Mouse (Mus musculus): ENCODE data around the gene Smchd1.
"Not testable (repeated sequence)": the region's sequence is repeated elsewhere in the genome, so short reads cannot be mapped to it uniquely, and the experiment has no call there.

The Smchd1 gene

DNA sequence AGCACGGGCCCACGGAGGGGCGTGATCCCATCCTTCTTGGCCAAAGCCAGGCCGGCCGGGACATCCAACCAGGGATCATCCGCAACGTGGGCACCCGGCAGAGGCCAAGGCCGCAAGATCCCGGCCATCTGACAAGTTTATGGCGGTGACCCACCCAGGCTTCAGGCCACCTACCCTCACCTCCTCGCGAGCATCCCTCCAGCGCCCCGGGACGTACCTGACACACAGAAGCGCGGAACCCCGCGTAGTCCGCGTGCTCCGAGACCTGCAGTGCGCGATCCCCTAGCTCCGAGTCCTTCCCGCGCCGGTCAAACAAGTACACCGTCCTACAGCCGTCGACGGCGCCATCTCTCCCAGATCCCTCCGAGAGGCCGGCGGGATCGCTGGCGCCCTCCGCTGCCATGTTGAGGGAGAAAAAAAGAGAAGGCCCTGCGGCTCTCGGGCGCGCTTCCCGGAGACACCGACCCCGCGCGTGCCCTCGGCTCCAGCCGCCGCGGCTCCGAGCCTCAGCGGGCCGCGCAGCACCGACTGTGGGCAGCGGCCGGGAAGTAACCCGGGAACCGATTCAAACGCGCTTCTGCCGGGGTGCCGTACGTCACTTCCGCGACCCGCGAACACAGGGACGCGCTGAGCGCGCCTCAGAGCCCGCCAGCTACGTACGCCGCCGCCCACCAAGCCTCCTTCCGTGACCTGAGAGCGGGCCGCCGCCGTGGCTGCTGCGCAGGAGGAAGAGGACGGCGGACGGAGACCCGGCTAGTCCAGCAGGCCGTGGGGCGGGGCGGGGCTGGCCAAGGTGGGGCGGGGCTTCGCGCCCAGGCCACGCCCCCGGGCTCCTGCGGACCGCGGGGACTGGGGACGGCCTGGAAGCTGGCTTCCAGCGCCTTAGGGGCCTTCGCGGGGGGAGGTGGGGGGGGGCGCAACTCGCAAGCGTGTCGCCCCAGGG lies at the start of gene Smchd1:
Gene Smchd1, minus strand, starts transcription at position 582 of the 943 bp plus-strand sequence.
- peak; percentile 94 for DNase-seq

DNA sequence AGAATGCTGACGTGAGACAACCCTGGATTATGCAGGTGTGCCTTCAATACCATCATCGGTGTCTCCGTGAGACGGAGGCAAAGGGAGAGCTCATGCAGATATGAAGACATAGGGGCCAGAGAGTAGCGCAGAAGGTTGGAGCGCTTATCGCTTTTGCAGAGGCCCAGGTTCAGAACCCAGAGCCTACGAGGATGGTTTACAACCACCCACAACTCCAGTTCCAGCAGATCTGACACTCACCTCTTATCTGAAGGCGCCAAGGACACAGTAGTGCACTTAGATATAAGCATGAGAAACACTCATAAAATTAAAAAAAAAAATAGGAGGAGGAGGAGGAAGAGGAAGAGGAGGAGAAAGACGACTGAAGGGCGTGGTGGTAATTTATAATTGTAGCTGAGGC lies 35.2 kb upstream of the Smchd1 start:
- DNase-seq, result no peak

DNA sequence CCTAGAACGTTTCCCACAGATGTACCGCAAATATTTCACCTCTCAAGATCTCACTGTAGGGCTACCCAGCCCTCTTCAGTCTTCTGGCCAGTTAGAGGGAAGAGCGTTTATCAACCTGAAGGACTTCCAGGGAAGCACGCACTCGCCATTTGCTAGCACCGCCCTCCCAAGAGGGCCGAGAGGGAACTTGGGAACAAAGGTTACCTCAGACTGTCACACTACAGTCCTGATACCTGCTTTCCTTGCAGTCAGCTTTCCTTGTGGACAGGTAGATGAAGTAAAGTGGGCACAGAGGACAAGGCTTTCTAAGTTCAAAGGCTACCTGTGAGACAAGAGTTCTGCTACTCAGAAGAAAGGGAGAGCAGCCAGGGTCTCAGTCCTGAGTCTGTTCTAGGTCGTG lies 31.7 kb upstream of the Smchd1 start:
- no peak for DNase-seq

DNA sequence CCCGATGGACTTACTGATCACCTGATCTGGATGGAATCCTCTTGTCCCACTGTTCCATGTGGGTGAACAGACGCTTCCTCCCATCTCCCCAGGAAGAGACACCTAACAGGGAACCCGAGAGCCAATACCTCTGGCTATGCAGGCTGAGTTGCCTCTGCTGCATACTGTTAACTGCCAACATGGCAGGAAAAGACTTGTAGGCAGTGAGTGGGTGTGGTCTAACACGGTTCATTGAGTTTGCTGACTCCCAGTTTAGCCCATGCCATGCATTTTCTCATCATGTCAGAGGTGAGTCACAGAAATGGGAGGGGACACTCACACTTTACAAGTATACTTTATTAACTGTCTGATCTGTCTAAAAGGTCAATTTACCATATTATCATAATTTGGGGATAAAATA lies 20.6 kb upstream of the Smchd1 start:
- no peak for DNase-seq

DNA sequence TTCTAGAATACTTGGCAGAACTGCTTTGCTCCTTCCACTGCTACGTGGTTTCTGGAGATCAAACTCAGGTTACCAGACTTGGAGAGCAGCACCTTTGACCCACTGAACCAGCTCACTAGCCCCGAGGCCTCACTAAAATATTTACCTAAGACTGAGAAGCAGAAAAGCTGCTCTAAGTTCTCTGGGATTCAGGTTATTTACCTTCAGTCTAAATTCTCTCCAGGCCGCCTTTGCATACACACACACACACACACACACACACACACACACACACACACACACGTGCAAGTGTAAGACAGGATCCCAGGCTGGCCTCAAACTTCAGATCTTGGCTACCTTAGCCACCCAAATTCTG lies 16.2 kb upstream of the Smchd1 start:
- no peak for DNase-seq

DNA sequence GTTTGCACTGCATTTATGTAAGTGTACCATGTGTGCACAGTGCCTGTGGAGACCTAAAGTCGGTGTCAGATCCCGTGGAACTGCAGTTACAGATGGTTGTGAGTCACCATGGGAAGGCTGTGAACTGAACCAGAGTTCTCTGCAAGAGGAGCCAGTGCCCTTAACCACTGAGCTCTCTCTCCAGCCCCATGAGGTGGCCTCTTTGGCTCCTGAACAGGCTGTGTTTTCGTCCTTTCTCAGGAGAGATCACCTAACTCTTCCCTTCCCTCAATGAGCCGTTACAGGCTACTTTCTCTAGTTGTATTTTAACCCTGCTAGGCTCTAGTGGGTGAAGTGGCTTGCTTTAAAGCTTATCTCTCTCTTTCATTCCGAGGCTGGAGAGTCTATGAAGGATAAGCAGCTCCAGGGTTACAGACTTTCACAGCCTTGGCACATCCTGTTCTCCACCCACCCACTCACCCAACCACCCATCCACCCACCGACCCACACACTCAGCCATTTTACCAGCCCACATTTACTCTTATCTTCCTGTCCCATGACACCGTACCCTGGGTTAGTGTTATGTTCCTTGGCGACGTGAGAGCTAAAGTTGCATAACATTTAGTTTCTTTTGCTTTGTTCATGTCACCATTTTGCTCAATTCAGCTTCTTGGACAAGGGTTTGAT lies 15.7 kb upstream of the Smchd1 start:
- no peak for DNase-seq

DNA sequence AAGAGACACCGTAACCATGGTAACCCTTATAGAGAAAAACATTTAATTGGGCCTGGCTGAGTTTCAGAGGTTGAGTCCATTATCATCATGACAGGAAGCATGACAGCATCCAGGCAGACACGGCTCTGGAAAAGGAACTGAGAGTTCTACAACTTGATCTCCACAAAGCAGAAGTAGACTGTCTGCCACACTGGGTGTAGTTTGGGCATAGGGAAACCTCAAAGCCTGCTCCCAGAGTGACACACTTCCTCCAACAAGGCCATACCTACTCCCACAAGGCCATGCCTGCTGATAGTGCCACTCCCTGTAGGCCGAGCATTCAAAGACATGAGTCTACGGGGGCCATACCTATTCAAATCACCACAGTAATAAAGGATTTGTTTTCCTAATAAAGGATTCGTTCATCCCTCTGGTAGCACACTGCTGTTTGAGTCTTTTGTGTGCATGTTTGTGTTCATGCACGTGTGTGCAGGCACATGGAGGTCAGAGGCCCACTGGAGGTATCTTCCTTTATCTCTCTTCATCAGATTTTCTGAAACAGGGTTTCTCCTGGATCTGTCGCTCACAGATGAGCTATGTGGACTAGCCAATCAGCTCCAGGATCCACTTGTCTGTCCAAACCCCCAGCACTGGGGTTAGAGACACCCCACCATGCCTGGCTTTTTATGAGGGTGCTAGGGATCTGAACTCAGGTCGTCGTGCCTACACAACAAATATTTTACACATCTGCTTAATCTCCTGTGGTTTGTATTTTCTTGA lies 14.7 kb upstream of the Smchd1 start:
- no peak for DNase-seq

DNA sequence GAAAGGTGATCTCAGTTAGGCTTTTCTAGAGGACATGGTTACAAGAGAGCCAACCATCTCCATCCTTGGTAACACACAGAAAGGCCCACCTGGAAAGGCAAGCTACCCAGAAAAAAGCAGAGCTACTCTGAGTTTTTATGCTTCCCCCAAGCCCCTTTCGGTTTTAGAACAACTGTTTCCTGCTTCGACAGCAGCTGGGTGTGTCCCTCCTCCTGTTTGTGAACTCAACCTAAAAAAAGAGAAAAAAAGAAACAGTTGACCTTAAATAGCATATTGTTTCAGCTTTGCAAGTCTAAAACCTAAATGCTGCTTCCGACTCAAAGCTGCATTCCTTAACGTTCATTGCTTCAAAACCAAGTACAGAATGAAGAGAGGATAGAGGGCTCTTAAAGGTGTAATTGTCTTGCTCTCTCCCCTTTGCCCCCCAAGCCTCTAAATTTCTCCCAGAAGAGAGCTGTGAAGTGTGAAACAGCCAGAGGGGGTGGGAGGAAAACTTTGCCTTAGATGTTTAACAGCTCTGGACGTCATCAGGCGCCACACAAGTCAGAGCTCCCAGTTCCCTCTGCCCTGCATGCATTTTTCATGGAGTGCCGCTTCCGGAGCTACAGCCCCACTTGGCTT lies 11.2 kb upstream of the Smchd1 start:
- peak; percentile 46 for DNase-seq

DNA sequence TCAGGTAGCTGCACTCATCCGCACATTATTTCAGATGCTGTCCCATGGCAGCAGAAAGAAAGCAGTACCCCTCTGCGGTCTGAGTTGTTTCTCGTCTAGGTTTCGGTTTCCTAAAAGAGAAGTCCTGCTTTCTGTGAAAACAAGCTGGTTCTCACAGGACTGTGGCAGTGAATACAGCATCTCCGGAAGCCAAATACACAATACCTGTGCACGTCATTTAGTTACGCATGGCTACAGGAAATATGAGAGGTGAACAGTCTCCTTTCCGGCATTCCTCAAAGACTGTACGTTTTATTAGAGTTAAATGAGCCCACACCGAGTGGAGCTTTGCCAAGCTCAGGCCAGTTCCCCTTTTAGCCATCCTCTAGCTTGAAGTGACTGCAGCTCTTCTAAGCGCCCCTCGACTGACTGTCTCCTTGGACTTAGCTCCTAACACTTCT lies 10.7 kb upstream of the Smchd1 start:
- peak; percentile 51 for DNase-seq

DNA sequence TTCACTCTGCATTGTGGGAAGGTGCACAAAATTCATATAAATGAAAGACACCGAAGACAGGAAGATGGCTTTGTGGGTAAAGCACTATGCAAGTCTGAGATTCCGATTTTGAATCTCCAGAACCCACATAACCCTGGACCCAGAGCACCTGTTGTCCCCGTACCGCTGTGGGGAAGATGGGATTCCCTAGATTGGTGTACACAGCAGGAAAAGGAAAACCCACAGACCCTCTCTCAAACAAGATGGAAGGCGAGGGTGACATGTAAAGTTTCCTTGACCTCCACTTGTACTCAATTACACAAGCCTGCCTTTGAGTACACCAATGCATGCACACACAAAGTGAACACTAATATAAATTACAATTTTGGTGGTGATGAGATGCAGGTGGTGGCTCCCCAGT lies 9.6 kb upstream of the Smchd1 start:
- no peak for DNase-seq

DNA sequence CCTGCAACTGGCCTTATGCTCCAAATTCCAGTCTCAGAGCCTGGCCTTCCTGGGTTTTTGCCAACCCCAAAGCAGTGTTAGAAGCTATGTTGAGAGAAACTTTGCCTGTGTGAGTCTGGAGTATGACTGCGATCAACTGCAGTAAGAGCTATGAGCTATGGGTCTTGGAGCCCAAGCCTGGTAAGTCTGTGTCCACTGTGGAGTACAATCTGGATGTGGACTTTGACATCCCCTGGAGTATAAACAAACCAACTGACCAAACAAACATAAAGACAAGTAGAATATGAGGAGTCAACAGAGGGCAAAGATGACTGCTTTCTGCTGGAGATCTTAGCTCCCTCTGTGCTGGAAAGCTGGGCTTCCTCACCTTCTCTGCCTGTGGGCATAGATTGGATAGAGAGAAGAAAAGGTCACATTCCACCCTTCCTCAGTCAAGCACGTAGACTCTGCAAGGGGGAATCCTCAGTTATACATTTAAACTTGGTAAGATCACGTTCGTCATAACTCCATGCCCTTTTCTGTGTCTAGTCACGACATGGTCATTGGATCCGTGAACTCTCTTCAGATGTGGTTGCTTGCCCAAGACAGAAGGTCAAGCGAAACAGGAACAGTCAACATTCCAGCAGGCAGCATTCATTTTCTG lies 8.4 kb upstream of the Smchd1 start:
- peak; percentile 59 for DNase-seq

DNA sequence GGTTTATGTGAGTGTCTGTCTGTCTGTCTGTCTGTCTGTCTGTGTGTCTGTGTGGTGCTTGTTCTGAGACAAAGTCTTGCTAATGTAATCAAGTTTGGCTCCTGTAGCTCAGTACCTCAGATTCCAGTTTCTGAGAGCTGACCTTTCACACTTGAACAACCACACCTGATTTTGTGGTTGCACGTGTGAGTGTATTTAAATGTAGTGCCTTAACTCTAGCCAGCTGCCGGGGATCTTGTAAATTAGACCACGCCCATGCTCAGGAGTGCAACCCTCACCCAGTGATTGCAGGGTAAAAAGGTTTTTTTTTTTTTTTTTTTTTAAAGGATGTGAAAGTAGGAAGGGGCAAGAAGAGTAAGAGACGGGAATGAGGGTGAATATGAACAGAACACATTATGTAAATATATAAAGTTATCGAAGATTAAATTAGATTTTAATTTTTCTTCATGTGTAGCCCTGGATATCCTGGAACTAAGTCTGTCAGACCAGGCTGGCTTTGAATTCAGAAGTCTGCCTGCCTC lies 4.3 kb upstream of the Smchd1 start:
- peak; percentile 35 for DNase-seq

DNA sequence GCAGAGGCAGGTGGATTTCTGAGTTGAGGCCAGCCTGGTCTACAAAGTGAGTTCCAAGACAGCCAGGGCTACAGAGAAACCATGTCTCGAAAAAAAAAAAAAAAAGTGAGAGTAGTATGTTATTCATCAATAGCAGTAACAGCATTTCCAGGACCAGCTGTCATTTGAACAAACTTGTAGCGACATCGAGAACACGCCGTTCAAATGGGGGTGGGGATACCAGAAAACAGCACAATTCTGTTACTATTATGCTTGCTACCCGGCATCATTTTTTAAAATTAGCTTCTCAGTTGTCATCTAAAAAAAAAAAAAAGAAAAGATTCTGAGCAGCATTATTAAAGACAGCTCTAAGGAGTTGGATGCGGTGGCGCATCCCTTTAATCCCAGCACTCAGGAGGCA lies 2.3 kb upstream of the Smchd1 start:
- no peak for DNase-seq

DNA sequence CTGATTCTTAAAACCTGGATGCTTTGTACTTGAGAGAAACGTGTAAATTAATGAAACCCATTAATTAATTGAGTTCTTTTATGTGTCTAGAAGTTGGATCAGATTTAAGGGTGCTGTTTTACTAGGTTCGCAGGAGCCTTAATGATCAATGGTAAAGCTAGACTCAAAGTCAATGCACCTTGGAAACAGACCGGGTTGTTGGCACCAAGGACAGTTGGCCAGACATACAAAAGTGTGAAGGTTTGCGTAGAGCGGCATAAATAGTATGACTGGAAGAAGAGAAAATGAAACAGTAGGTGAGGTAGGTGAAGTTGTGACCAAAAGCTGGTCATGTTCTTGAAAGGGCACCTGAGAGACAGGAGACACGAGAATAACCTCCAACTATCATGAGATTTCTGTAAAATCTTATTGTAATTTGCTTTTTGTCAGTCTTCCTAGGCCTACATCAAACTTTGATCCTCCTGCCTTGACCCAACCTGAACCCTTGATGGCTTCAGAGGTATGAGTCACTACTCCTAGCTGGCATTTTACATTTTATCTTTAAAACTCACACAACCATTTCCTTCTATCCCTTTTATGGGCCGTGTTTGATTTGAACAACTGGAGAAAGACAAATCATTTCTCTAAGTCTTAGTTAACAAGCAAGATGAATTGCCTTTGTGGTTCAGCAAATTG lies 1.3 kb upstream of the Smchd1 start:
- no peak for DNase-seq

DNA sequence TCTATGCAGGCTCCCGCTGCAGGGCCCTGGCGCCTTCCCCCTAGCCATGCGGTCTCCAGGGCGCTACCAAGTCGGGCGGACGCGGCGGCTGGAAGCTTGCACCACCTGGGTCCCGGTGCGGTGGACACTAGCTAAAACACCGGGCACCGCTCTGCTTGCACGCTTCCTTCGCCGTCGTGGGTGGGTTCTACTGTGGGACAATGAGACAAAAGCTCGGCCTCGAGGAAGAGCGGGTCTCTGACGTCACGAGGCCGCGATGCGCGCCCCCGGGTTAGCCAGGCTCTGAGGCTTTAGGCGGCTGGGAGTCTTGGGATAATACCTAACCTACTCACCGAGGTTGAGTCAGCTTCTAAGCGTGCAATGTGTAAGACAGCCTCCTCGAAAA lies 554 bp upstream of the Smchd1 start:
- peak; percentile 67 for DNase-seq

DNA sequence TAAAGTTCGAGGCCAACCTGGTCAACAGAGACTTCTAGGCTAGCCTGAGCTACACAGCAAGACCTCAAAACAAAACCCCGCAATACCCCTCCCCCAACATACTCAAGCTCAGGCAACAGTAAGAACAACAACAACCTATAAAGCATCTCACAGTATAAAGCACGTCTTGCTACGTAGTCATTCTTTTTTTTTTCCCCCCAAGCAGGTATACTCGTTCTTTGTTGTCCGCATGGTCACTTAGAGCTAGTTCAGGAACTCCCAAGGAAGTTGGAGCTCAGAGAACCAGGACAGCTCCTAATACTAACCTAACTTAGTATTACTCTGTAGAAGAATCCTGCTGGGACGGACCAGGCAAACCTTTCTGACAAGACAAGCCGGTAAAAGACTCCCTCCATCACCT lies 1.0 kb downstream of the Smchd1 start:
- peak; percentile 18 for DNase-seq

DNA sequence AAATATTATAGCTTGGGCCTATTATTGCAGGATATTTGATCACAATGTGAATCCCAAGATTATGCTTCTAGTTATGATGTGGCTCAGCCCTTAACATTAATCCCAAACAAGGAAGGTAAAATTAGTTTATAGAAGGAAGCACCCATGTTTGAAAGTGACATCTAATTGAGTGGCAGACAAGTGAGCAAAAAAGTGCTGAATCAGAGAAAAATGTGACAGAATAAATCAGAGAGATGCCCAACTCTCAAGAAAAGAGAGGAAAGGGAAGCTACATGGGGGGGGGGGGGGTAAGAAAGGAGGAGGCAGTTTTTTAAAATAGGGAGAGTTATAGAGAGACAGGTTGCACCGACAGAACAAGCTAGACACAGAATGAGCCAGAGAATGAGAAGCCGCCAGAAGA lies 3.9 kb downstream of the Smchd1 start:
- DNase-seq, result no peak

DNA sequence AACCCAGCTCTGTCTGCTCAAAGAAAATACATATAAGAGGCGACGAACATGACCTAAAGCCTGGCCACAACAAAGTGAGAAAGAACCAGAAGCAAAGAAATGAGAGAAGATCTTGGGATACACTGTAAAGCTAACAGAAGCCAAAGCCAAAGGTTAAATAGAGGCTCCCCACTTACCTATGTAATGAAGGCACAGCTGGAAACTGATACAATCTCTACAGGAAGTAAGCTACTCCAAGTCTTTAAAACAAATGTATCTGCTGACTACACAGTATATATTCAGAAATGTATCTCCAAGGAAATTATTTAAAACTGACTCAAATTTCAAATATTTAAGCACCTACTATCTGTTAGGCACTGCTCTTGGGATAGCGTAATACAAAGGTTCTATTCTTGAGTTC lies 14.8 kb downstream of the Smchd1 start:
- DNase-seq, result no peak

DNA sequence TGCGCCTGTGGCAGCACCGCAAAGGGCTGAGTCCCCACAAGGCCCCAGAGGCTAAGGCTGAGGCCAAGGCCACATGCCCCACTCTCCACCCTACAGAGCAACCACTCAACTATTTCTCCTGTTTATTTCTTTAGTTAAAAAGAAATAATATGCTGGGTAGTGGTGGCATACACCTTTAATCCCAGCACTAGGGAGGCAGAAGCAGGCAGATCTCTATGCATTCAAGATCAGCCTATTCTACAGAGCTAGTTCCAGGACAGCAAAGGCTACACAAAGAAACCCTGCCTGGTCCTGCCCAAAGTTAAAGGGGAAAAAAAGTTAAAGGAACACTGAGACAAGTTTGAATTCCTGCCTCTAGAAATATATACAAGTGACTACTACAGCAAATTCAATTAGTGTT lies 15.3 kb downstream of the Smchd1 start, which contains the start of gene Gm4707:
Gene Gm4707, minus strand, starts transcription at position 101 of the 400 bp plus-strand sequence.
- DNase-seq, result no peak

DNA sequence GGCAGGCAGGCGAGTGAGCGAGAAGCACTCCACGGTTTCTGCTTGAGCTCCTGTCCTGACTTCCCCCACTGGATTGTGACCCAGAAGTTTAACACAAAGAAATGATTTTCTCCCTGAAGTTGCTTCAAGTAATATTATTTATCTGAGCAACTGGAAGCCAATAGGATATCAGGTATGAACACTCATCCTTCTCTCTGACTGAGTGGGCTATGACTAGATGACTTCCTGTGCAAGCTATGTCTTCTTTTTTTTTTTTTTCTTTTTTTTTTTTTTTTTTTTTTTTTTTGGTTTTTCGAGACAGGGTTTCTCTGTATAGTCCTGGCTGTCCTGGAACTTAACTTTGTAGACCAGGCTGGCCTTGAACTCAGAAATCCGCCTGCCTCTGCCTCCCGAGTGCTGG lies 17.8 kb downstream of the Smchd1 start:
- not testable (repeated sequence) for DNase-seq

DNA sequence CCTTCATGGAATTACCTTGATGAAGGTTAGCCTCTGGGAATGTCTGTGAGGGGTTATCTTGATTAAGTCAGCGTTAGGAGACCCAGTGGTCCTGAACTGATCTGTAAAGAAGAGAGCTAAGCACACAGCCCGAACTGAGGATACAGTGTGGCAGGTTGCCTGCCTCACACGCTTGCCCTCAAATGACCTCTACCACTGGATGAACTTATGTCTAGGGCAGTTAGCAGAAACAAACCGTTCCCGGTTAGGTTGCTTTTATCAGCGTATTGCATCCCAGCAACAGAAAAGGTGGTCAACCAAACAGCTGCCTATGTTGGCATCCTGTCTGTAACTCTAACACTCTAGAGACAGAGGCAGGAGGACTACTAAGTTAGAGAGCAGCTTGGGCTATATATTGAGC lies 30.0 kb downstream of the Smchd1 start:
- DNase-seq, result no peak

DNA sequence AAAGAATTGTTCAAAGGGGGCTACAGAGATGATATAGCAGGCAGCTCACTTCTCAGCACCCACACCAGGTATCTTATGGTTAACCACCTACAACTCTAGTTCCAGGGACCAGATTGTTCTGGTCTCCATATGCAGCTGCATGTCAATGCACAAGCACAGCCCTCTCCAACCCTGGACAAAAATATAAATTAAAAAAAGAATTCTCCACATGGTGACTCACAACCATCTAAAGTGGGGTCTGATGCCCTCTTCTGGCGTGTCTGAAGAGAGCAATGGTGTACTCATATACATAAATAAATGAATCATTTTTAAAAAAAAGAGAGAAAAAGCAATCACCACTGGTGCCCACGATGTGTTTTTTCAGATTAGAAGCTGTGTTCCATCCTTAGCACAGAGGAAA lies 30.4 kb downstream of the Smchd1 start:
- DNase-seq, result no peak
